Mouse (Mus musculus) T-helper 2 cell (primary cell): ENCODE results near the gene Palld.

ENCODE experiments used
- in situ Hi-C: fragments of 300-600 bp; cut with MboI, MseI; formaldehyde crosslinking; loops from one replicate; pipeline ENCODE4 v1.15.1; 2025; ENCODE audit warnings: high pct_unique_total_duplicates

Palld gene

DNA sequence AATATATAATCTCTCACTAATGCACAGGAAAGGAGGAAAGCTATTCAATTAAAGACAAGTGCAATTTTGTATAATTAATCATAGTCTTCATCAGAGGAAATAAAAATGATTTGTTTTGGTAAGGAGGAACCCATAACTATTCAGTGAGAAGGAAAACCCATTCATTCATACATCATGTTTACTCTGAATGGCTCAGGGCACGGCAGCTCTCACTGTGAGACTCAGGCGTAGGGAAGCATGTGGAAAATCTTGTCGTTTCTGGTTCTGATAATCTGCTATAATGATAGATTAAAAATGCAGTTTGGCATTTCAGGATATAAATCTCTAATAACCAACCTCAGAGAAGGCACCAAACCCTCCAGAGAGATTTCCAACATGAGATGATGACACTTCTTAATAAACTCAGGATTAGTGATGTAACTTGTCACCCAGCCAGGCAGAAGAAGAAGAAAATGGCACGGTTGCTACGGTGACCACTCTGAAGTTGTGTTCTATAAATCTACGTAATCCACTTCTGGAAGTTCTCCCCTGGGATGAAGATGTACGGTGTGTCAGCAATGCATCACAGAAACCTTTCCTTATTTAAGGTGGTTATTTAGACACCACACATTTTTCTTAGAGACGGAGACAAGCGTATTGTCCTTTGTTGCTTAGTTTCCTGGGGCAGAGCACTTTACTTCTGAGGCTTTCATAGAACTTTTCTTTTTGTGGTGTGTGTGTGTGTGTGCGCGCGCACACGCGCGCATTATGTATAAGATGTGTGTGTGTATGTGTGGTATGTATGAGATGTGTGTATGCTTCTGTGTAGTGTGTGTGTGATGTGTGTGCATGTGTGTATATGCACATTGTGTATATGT, 435.6 kb downstream of the Palld start:
- in situ Hi-C loops = no loop called here

GRCm38 (mm10) chr8:61464393-61464792, 438.1 kb downstream of the Palld start:
- in situ Hi-C loops = no loop called here

DNA sequence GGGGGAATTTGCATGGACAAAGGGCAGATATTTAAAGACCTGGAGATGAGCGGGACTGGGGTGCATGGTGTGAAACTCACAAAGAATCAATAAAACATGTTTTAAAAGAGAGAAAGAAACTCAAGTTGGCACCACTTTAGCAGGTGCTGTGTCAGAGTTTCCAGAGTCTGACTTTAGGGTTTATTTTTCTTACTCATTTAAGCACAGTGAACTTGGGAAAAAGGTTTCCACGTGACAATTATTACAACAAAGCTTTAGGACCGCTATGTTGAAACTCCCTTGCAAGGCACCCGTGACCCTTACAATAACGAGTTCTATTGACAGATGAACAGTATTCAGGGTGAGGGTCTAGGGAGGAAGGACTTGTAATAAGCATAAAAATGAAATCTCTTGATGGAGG, 440.3 kb downstream of the Palld start:
- in situ Hi-C loops = no loop called here
